Mouse (Mus musculus) lung, embryonic 15.5 days (tissue): Measurements from ENCODE around the gene Aprt. TPM values are rescaled to one million over a fixed set of nuclear protein-coding genes. Genes with fewer than 3 reads are reported as not detected.

Source experiments
- ATAC-seq: fragments of 200-750 bp; cut with Nextera tagmentation; 2 replicates; pipeline ENCODE4 v1.8.0; 2017; ENCODE audit warnings: moderate number of reproducible peaks, borderline replicate concordance; ENCODE audit not compliant: low FRiP score, low TSS enrichment; ENCODE audit errors: extremely low read depth
- H3K27ac ChIP-seq: fragments of 300-500 bp; sonication (generic); 2 replicates; pipeline ENCODE4 v1.5.1; 2015; ENCODE audit warnings: moderate library complexity, mild to moderate bottlenecking, inconsistent platforms
- H3K27me3 ChIP-seq: fragments of 300-500 bp; sonication (generic); 2 replicates; pipeline ENCODE4 v1.6.1; 2015; ENCODE audit warnings: inconsistent platforms
- H3K36me3 ChIP-seq: fragments of 300-500 bp; sonication (generic); 2 replicates; pipeline ENCODE4 v1.6.1; 2015; ENCODE audit warnings: inconsistent platforms
- H3K4me1 ChIP-seq: fragments of 300-500 bp; sonication (generic); 2 replicates; pipeline ENCODE4 v1.6.1; 2015; ENCODE audit warnings: inconsistent platforms
- H3K4me2 ChIP-seq: fragments of 300-500 bp; sonication (generic); 2 replicates; pipeline ENCODE4 v1.6.1; 2015; ENCODE audit warnings: inconsistent platforms, mild to moderate bottlenecking, moderate library complexity
- H3K4me3 ChIP-seq: fragments of 300-500 bp; sonication (generic); 2 replicates; pipeline ENCODE4 v1.5.1; 2015; ENCODE audit warnings: mild to moderate bottlenecking, inconsistent platforms
- H3K9ac ChIP-seq: fragments of 300-500 bp; sonication (generic); 2 replicates; pipeline ENCODE4 v1.6.1; 2015; ENCODE audit warnings: inconsistent platforms
- H3K9me3 ChIP-seq: fragments of 300-500 bp; sonication (generic); 2 replicates; pipeline ENCODE4 v1.6.1; 2016; ENCODE audit warnings: inconsistent platforms
- WGBS: fragments of 180-500 bp; shearing (Covaris S2); methylation state at CpG from one replicate; pipeline ENCODE4 v1.1.7; 2015; 5-methylcytosine and 5-hydroxymethylcytosine counted together
- polyA plus RNA-seq: library from polyadenylated mRNA; unstranded; fragments of >200 nt; fragmentation: Nextera tagmentation; extraction: Ambion mirVana; gene quantifications from 2 replicates; pipeline ENCODE4 v1.2.1, GENCODE M21; 2015

The Aprt gene
- 314 and 327 TPM in 2 replicates for polyA plus RNA-seq

GRCm38 (mm10) chr8:122576648-122577022 lies at the start of gene Aprt:
Gene Aprt, minus strand, starts transcription at chr8:122576909.
- peak within 1 kb of the TSS; percentile 70 for H3K4me3 ChIP-seq
- ATAC-seq: peak; percentile 89
- under 1% methylated on average over 39 of the region's 39 CpGs for WGBS
- H3K9me3 ChIP-seq: no peaks in the 10 kb centered on the region
- peaks cover 20% of the 10 kb centered on the region for H3K36me3 ChIP-seq
- peak within 1 kb of the TSS; percentile 58 for H3K27ac ChIP-seq
- H3K27me3 ChIP-seq: no peaks in the 10 kb centered on the region
- H3K4me2 ChIP-seq: peak within 1 kb of the TSS; percentile 90
- peak within 1 kb of the TSS; percentile 65 for H3K9ac ChIP-seq
- peaks cover 37% of the 10 kb centered on the region for H3K4me1 ChIP-seq

GRCm38 (mm10) chr8:122625811-122626210 lies 49.1 kb upstream of the Aprt start:
- no peak overlapping the region for H3K4me3 ChIP-seq
- 66% methylated on average over 9 of the region's 9 CpGs for WGBS
- no peaks in the 10 kb centered on the region for H3K36me3 ChIP-seq
- peaks cover 3% of the 10 kb centered on the region; the same call in 1 of the 2 replicates for H3K27me3 ChIP-seq
- no peak overlapping the region for H3K27ac ChIP-seq
- no peak overlapping the region for H3K4me2 ChIP-seq
- no peak for ATAC-seq
- no peak overlapping the region for H3K9ac ChIP-seq
- 0 out of 2 replicates have a peak, but pooled peaks cover 3% of the 10 kb centered on the region for H3K4me1 ChIP-seq
- no peaks in the 10 kb centered on the region for H3K9me3 ChIP-seq

DNA sequence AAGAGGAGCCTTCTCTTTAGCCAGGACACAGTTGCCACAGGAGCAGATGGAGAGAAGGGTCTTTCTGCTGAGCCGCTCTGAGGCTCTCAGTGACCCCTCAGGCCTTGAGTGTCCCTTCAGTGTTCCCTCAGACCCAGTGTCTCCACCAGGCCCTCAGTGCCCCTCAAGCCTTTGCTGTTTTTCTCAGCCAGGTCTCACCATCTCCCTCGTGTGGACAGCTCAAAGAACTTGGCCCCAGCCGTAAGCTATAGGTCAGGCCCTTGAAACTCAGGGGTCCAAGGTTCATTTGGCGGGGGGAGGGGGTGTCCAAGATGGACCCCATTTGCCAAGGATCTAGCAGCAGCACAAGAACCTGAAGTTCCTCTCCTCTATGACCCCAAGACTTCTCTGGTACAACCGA lies 47.9 kb upstream of the Aprt start:
- no peak overlapping the region for H3K4me3 ChIP-seq
- 66% methylated on average over 5 of the region's 5 CpGs for WGBS
- H3K27me3 ChIP-seq: peaks cover 3% of the 10 kb centered on the region; the same call in 1 of the 2 replicates
- no peaks in the 10 kb centered on the region for H3K4me1 ChIP-seq
- H3K27ac ChIP-seq: no peak overlapping the region
- H3K4me2 ChIP-seq: no peak overlapping the region
- H3K9me3 ChIP-seq: no peaks in the 10 kb centered on the region
- H3K9ac ChIP-seq: no peak overlapping the region
- ATAC-seq: no peak
- H3K36me3 ChIP-seq: no peaks in the 10 kb centered on the region

- Histone ChIP-seq H3K4me3 (no peak overlapping the region), H3K27me3 (no peaks in the 10 kb centered on the region; the same call in 1 of the 2 replicates), H3K27ac (no peak overlapping the region), H3K9ac (no peak overlapping the region), H3K4me1 (no peaks in the 10 kb centered on the region), H3K4me2 (no peak overlapping the region), H3K9me3 (no peaks in the 10 kb centered on the region), H3K36me3 (no peaks in the 10 kb centered on the region)
- no peak for ATAC-seq
- 87% methylated on average over 17 of the region's 17 CpGs for WGBS
Observed at GRCm38 (mm10) chr8:122623844-122624642, 47.3 kb upstream of the Aprt start.

DNA sequence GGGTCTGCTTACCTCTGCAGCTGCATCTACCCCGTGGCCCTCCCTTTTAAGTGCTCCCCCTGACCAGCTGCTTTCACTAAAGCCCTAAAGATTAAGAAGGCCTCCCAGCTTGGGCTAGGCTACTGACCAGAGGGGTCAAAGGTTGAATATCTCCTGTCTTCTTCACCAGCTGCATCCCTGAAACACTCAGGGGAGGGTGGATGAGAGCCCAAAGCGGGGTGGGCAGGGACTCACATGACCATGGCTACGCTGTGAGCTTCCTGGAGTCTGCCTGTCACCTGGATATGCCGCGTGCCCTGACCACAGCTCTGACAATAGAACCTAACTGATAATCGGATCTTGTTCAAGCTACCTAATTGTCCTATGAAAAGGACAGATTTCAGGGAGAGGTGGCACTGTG lies 46.0 kb upstream of the Aprt start, which contains the start of gene Pabpn1l:
TSS of gene Pabpn1l (minus strand) at position 13 of the 400 bp plus-strand sequence.
- no peak within 1 kb of the TSS for H3K27ac ChIP-seq
- ATAC-seq: no peak
- no peaks in the 10 kb centered on the region; the same call in 1 of the 2 replicates for H3K27me3 ChIP-seq
- H3K9me3 ChIP-seq: no peaks in the 10 kb centered on the region
- WGBS: 49% methylated on average over 6 of the region's 6 CpGs
- H3K4me2 ChIP-seq: no peak within 1 kb of the TSS
- H3K9ac ChIP-seq: no peak within 1 kb of the TSS
- no peaks in the 10 kb centered on the region for H3K36me3 ChIP-seq
- H3K4me1 ChIP-seq: peaks cover 4% of the 10 kb centered on the region
- H3K4me3 ChIP-seq: no peak within 1 kb of the TSS

DNA sequence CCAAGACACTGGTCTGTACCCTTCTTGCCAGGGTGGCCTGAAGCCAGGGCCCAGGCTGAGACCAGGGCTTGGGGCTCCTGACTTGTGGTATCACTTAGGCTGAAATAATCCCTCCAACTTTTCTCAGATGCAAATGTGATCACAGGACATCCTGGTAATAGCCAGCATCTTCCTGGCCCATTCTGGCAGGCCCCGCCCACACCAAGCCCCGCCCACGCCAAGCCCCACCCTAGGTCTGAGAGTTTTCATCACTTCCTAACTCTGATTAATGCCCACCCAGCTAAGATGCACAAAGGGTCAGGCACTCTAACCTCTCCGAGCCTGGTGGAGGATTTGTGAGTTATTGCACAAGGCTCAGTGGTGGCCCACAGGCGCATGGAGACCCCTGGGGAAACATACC lies 43.7 kb upstream of the Aprt start:
- ATAC-seq: no peak

GRCm38 (mm10) chr8:122618660-122619378 lies 42.1 kb upstream of the Aprt start:
- 63% methylated on average over 6 of the region's 6 CpGs for WGBS
- Histone ChIP-seq H3K27ac (no peak overlapping the region), H3K27me3 (no peaks in the 10 kb centered on the region), H3K36me3 (0 out of 2 replicates have a peak, but pooled peaks cover 3% of the 10 kb centered on the region), H3K4me3 (no peak overlapping the region), H3K4me1 (peaks cover 18% of the 10 kb centered on the region), H3K9me3 (no peaks in the 10 kb centered on the region), H3K4me2 (no peak overlapping the region), H3K9ac (no peak overlapping the region)
- no peak for ATAC-seq

More for the DNA sequence above, 43.7 kb upstream of the Aprt start:
- Histone ChIP-seq H3K9ac (no peak overlapping the region), H3K27ac (no peak overlapping the region), H3K4me3 (no peak overlapping the region), H3K9me3 (no peaks in the 10 kb centered on the region), H3K4me1 (peaks cover 17% of the 10 kb centered on the region), H3K36me3 (no peaks in the 10 kb centered on the region), H3K4me2 (no peak overlapping the region), H3K27me3 (no peaks in the 10 kb centered on the region)
- 37% methylated on average over 5 of the region's 5 CpGs for whole genome bisulfite sequencing

DNA sequence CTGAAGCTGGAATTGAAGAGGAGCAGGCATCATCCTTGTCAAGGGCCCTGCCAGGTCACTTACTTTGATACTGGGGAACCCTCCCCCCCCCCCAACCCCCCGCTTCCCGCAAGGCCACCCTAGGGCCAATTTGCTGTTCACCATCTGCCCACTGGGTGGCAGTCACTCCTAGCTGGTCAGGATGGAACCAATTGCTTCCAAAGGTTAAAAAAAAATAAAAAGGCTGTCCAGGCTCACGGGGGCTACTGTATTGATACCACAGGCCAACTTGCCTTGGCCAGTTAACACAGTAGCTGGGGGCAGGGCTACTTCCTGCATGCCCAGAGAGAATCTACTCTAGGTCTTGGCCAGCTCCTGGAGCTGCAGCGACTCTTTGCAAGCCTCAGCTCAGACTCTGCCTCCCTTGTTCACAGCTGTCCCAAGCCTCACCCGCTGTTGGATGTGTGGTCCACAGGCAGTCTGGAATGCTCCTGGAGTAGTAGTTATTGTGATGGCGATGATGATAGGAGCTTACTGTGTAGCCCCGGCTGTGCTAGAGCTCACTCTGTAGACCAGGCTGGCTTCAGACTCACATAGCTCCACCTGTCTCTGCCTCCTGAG lies 41.3 kb upstream of the Aprt start:
- H3K27ac ChIP-seq: no peak overlapping the region
- no peak overlapping the region for H3K9ac ChIP-seq
- 33% methylated on average over 5 of the region's 7 CpGs for WGBS
- H3K27me3 ChIP-seq: no peaks in the 10 kb centered on the region
- no peaks in the 10 kb centered on the region for H3K9me3 ChIP-seq
- no peak overlapping the region for H3K4me2 ChIP-seq
- H3K4me1 ChIP-seq: peaks cover 18% of the 10 kb centered on the region
- no peak overlapping the region for H3K4me3 ChIP-seq
- ATAC-seq: no peak
- 0 out of 2 replicates have a peak, but pooled peaks cover 3% of the 10 kb centered on the region for H3K36me3 ChIP-seq

GRCm38 (mm10) chr8:122616181-122616905 lies 39.6 kb upstream of the Aprt start:
- peak overlapping the region; percentile 53; the same call in 1 of the 2 replicates for H3K27ac ChIP-seq
- peaks cover 30% of the 10 kb centered on the region for H3K4me1 ChIP-seq
- 43% methylated on average over 9 of the region's 9 CpGs for WGBS
- no peak overlapping the region for H3K4me3 ChIP-seq
- no peak overlapping the region for H3K9ac ChIP-seq
- H3K27me3 ChIP-seq: no peaks in the 10 kb centered on the region
- H3K36me3 ChIP-seq: 0 out of 2 replicates have a peak, but pooled peaks cover 3% of the 10 kb centered on the region
- H3K9me3 ChIP-seq: no peaks in the 10 kb centered on the region
- ATAC-seq: no peak
- no peak overlapping the region for H3K4me2 ChIP-seq

DNA sequence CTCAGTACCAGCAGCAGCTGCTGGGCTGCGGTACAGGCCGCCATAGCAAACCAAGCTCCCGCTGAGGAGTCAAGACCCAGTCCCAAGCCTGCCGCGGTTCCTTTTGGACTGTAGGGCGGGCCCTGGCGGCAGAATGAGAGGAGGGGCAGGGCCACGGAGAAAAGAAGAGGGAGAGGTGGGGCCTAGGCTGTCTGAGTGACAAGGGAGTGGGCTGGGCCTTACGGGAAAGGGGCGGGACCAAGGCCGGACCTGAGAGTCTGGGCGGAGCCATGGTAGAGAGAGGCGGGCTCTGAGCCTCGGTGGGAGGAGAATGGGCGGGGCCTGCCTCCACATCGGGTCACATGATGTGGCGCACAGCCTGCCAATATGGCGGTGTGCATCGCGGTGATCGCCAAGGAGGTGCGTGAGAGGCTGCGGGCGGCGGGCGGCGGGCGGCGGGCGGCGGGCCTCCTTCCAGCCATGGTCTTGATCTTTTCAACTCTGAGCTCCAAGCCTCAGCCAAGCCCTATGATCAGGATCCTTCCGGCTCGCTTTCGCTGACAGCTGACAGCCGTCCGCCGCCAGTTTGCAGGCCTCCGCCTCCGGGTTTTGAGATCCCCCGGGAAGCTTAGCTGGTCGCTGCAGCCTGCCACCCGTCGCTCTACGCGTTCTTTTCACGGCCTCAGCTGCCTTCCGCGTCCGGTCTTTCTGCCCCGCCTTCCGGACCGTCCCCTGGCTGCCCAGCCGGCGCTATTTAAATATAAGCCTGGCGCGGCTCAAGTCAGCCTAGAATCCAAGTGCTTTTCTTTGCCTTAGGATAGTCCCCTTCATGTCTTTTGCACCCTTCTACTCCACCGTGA lies 34.8 kb upstream of the Aprt start, which contains the start of the genes Galns and Trappc2l:
TSS of gene Galns (minus strand) at position 169 of the 839 bp plus-strand sequence.
TSS of gene Trappc2l (plus strand) at position 346 of the 839 bp plus-strand sequence.
- Histone ChIP-seq H3K9ac (peak within 1 kb of the TSS; percentile 62), H3K36me3 (0 out of 2 replicates have a peak, but pooled peaks cover 3% of the 10 kb centered on the region), H3K27ac (peak within 1 kb of the TSS; percentile 83), H3K4me1 (peaks cover 42% of the 10 kb centered on the region), H3K27me3 (no peaks in the 10 kb centered on the region), H3K4me2 (peak within 1 kb of the TSS; percentile 90), H3K9me3 (no peaks in the 10 kb centered on the region), H3K4me3 (peak within 1 kb of the TSS; percentile 60)
- ATAC-seq: peak; percentile 97
- WGBS: under 1% methylated on average over 57 of the region's 57 CpGs
